Mouse (Mus musculus): ENCODE results near the gene Casp6.

GRCm38 (mm10) chr3:129863698-129864097, 37.5 kb upstream of the Casp6 start:
- TF ChIP-seq POLR2A (IDR thresholded peaks at IDR 0.05; ENCODE audit: borderline replicate concordance, insufficient read depth, low read length) (no peak), CTCF (IDR thresholded peaks at IDR 0.05; ENCODE audit: borderline replicate concordance, insufficient read depth, low read depth, low read length) (peak; percentile 73)

Measured in cerebellum, adult 2 months (tissue).